Mouse (Mus musculus): ENCODE results near the gene Mup5. TPM values are rescaled to one million over a fixed set of nuclear protein-coding genes. Genes with fewer than 3 reads are reported as not detected.

Gene Mup5
- total RNA-seq, 2 experiments from 2014 or later = not detected

Other genes with a start within 250 kb of the Mup5 start
- gene Mup17, start 239.4 kb downstream of the Mup5 start, total RNA-seq (2021) = not detected
- not detected for gene Mup18, start 161.1 kb downstream of the Mup5 start, total RNA-seq (2021)
- gene Mup19, start 53.0 kb downstream of the Mup5 start, total RNA-seq (2021) = not detected
- gene Mup20, start 218.9 kb upstream of the Mup5 start, total RNA-seq (2021) = not detected